Mouse (Mus musculus) MEL (cell line): Measurements from ENCODE around the gene Fgf12.

Source experiments
- CHD2 ChIP-seq: IDR thresholded peaks from 2 replicates; pipeline ENCODE4 v1.6.1; 2011; ENCODE audit warnings: low read length, improper control_type of control experiment
- CTCF ChIP-seq, 3 experiments: IDR thresholded peaks in 2 of 3; conservative IDR thresholded peaks in 1 of 3; 2 replicates each; pipeline ENCODE4 v1.5.1; 2011 to 2012; ENCODE audit warnings: low read length in 3 of 3, low read depth in 2 of 3, mild to moderate bottlenecking in 2 of 3, improper control_type of control experiment in 1 of 3, inconsistent platforms in 1 of 3, mixed read lengths in 1 of 3, moderate library complexity in 1 of 3; ENCODE audit not compliant: control insufficient read depth in 1 of 3, insufficient read depth in 1 of 3, poor library complexity in 1 of 3, severe bottlenecking in 1 of 3
- EP300 ChIP-seq, 2 experiments: IDR thresholded peaks; 2 replicates each; pipeline ENCODE4 v1.6.1; 2011; ENCODE audit warnings: improper control_type of control experiment in 2 of 2, low read length in 2 of 2, low read depth in 1 of 2, mild to moderate bottlenecking in 1 of 2
- GATA1 ChIP-seq: IDR thresholded peaks from 2 replicates; pipeline ENCODE4 v1.6.1; 2011; ENCODE audit warnings: low read depth, low read length, improper control_type of control experiment
- HCFC1 ChIP-seq: IDR thresholded peaks from 2 replicates; pipeline ENCODE4 v1.6.1; 2012; ENCODE audit warnings: low read depth, mild to moderate bottlenecking, inconsistent platforms, low read length, improper control_type of control experiment, moderate library complexity
- MAX ChIP-seq: IDR thresholded peaks from 2 replicates; pipeline ENCODE4 v1.6.1; 2011; ENCODE audit warnings: low read length, improper control_type of control experiment
- MYB ChIP-seq: IDR thresholded peaks from 2 replicates; pipeline ENCODE4 v1.6.1; 2011; ENCODE audit warnings: mild to moderate bottlenecking, low read depth, low read length, improper control_type of control experiment
- POLR2A ChIP-seq, 2 experiments: IDR thresholded peaks; 2 replicates each; pipeline ENCODE4 v1.6.1; 2011 to 2012; ENCODE audit warnings: low read length in 2 of 2, mild to moderate bottlenecking in 2 of 2, control low read depth in 1 of 2, improper control_type of control experiment in 1 of 2, low read depth in 1 of 2, moderate library complexity in 1 of 2; ENCODE audit not compliant: control insufficient read depth in 1 of 2, insufficient read depth in 1 of 2, poor library complexity in 1 of 2
- POLR2AphosphoS5 ChIP-seq: IDR thresholded peaks from 2 replicates; pipeline ENCODE4 v1.6.1; 2012; ENCODE audit warnings: low read depth, borderline replicate concordance, mild to moderate bottlenecking, inconsistent platforms, low read length, moderate library complexity, mixed read lengths
- RCOR1 ChIP-seq: IDR thresholded peaks from 2 replicates; pipeline ENCODE4 v1.6.1; 2012; ENCODE audit warnings: low read depth, mild to moderate bottlenecking, inconsistent platforms, low read length, improper control_type of control experiment
- USF2 ChIP-seq, 2 experiments: IDR thresholded peaks; 2 replicates each; pipeline ENCODE4 v1.6.1; 2011 to 2012; ENCODE audit warnings: improper control_type of control experiment in 2 of 2, low read length in 2 of 2, borderline replicate concordance in 1 of 2, inconsistent platforms in 1 of 2, low read depth in 1 of 2, mild to moderate bottlenecking in 1 of 2; ENCODE audit not compliant: insufficient read depth in 1 of 2
- ZMIZ1 ChIP-seq: IDR thresholded peaks from 2 replicates; pipeline ENCODE4 v1.6.1; 2012; ENCODE audit warnings: low read depth, mild to moderate bottlenecking, inconsistent platforms, low read length, improper control_type of control experiment, moderate library complexity
- ZNF384 ChIP-seq: IDR thresholded peaks from 2 replicates; pipeline ENCODE4 v1.6.1; 2012; ENCODE audit warnings: low read depth, mild to moderate bottlenecking, inconsistent platforms, low read length, improper control_type of control experiment

- TF ChIP-seq HCFC1 = no peak
- no peak for TF ChIP-seq MAX
- no peak for TF ChIP-seq CTCF (IDR thresholded peaks at IDR 0.05 in 2 of 3, conservative IDR thresholded peaks at IDR 0.05 in 1 of 3; ENCODE audit: control insufficient read depth in 1 of 3, insufficient read depth in 1 of 3, low read depth in 2 of 3, low read length in 3 of 3, poor library complexity in 1 of 3, severe bottlenecking in 1 of 3)
- no peak for TF ChIP-seq POLR2A (IDR thresholded peaks at IDR 0.05; ENCODE audit: control insufficient read depth in 1 of 2, insufficient read depth in 1 of 2, low read depth in 1 of 2, low read length in 2 of 2, poor library complexity in 1 of 2)
- TF ChIP-seq MYB = no peak
- TF ChIP-seq RCOR1 = no peak
- no peak for TF ChIP-seq USF2 (IDR thresholded peaks at IDR 0.05; ENCODE audit: borderline replicate concordance in 1 of 2, insufficient read depth in 1 of 2, low read depth in 1 of 2, low read length in 2 of 2)
- no peak for TF ChIP-seq ZNF384
- TF ChIP-seq CHD2 = no peak
- TF ChIP-seq GATA1 = no peak
- no peak for TF ChIP-seq EP300 (IDR thresholded peaks at IDR 0.05; ENCODE audit: low read depth in 1 of 2, low read length in 2 of 2)
- no peak for TF ChIP-seq ZMIZ1
- no peak for TF ChIP-seq POLR2AphosphoS5
These were observed at the start of gene Fgf12 for GRCm38 (mm10) chr16:28752638-28753118.
